Mouse (Mus musculus): ENCODE measurements at regions not wholly inside any gene's neighbourhood (a gene's known extent, or its start where the extent isn't known, plus 50 kb on each side); places are given as distances from the start of the nearest gene placed in this dataset.
A peak's percentile ranks its signal among the peaks of the same experiment; 100 is the strongest.

- TF ChIP-seq CTCF (IDR thresholded peaks at IDR 0.05; ENCODE audit: low read depth) (no peak), EP300 (IDR thresholded peaks at IDR 0.05; ENCODE audit: low read depth) (peak; percentile 31)
Measured at GRCm38 (mm10) chr15:96802034-96802728, 102.7 kb upstream of the Slc38a2 start.

All from liver, postnatal 0 days (tissue).